Mouse (Mus musculus): ENCODE measurements around the gene Ctnnd2. TPM values are rescaled to one million over a fixed set of nuclear protein-coding genes. Genes with fewer than 3 reads are reported as not detected.

Ctnnd2 gene
- polyA plus RNA-seq, 1 experiment from 2014 or later, result 4.3 TPM

GRCm38 (mm10) chr15:30945863-30946262 lies 773.5 kb downstream of the Ctnnd2 start:
- WGBS, result 42% methylated on average over 1 of the region's 1 CpGs
- Histone ChIP-seq H3K27ac (ENCODE audit: low read length) (no peak overlapping the region), H3K36me3 (ENCODE audit: insufficient read depth, low read length) (no peaks in the 10 kb centered on the region), H3K9me3 (ENCODE audit: low read length) (no peaks in the 10 kb centered on the region), H3K9ac (replicated peaks; ENCODE audit: low read depth) (no peak overlapping the region), H3K4me3 (ENCODE audit: low read depth, low read length) (no peak overlapping the region), H3K4me2 (replicated peaks; ENCODE audit: low read depth, low read length) (no peak overlapping the region), H3K27me3 (replicated peaks; ENCODE audit: insufficient read depth, low read length) (no peaks in the 10 kb centered on the region), H3K4me1 (ENCODE audit: insufficient read depth, low read depth, low read length) (no peaks in the 10 kb centered on the region)
- no peak for DNase-seq (ENCODE audit: low spot score)
- TF ChIP-seq CTCF (IDR thresholded peaks at IDR 0.05), result no peak
- no peak for TF ChIP-seq EP300 (IDR thresholded peaks at IDR 0.05)
- ATAC-seq, result no peak

- Histone ChIP-seq H3K9me3 (ENCODE audit: low read length) (no peaks in the 10 kb centered on the region), H3K36me3 (ENCODE audit: insufficient read depth, low read length) (no peaks in the 10 kb centered on the region), H3K27me3 (replicated peaks; ENCODE audit: insufficient read depth, low read length) (no peaks in the 10 kb centered on the region), H3K9ac (replicated peaks; ENCODE audit: low read depth) (no peak overlapping the region), H3K27ac (ENCODE audit: low read length) (no peak overlapping the region), H3K4me1 (ENCODE audit: insufficient read depth, low read depth, low read length) (no peaks in the 10 kb centered on the region), H3K4me2 (replicated peaks; ENCODE audit: low read depth, low read length) (no peak overlapping the region), H3K4me3 (ENCODE audit: low read depth, low read length) (no peak overlapping the region)
- no peak for DNase-seq (ENCODE audit: low spot score)
- no peak for ATAC-seq
- WGBS, result 91% methylated on average over 4 of the region's 4 CpGs
- no peak for TF ChIP-seq CTCF (IDR thresholded peaks at IDR 0.05)
- TF ChIP-seq EP300 (IDR thresholded peaks at IDR 0.05), result no peak
Measured at GRCm38 (mm10) chr15:30958513-30958912, 786.1 kb downstream of the Ctnnd2 start.

GRCm38 (mm10) chr15:30962421-30963160 lies 790.2 kb downstream of the Ctnnd2 start:
- Histone ChIP-seq H3K27me3 (replicated peaks; ENCODE audit: insufficient read depth, low read length) (no peaks in the 10 kb centered on the region), H3K9ac (replicated peaks; ENCODE audit: low read depth) (no peak overlapping the region), H3K27ac (ENCODE audit: low read length) (no peak overlapping the region), H3K4me2 (replicated peaks; ENCODE audit: low read depth, low read length) (no peak overlapping the region), H3K36me3 (ENCODE audit: insufficient read depth, low read length) (no peaks in the 10 kb centered on the region), H3K4me3 (ENCODE audit: low read depth, low read length) (no peak overlapping the region), H3K4me1 (ENCODE audit: insufficient read depth, low read depth, low read length) (no peaks in the 10 kb centered on the region), H3K9me3 (ENCODE audit: low read length) (no peaks in the 10 kb centered on the region)
- no peak for DNase-seq (ENCODE audit: low spot score)
- no peak for ATAC-seq
- no peak for TF ChIP-seq CTCF (IDR thresholded peaks at IDR 0.05)
- TF ChIP-seq EP300 (IDR thresholded peaks at IDR 0.05), result no peak
- WGBS, result 60% methylated on average over 8 of the region's 8 CpGs

- H3K9ac ChIP-seq (replicated peaks; ENCODE audit: low read depth), result no peak overlapping the region
- H3K36me3 ChIP-seq (ENCODE audit: insufficient read depth, low read length), result no peaks in the 10 kb centered on the region
- DNase-seq (ENCODE audit: low spot score), result no peak
- H3K4me2 ChIP-seq (replicated peaks; ENCODE audit: low read depth, low read length), result no peak overlapping the region
- H3K27me3 ChIP-seq (replicated peaks; ENCODE audit: insufficient read depth, low read length), result no peaks in the 10 kb centered on the region
- no peaks in the 10 kb centered on the region for H3K9me3 ChIP-seq (ENCODE audit: low read length)
- no peak overlapping the region for H3K4me3 ChIP-seq (ENCODE audit: low read depth, low read length)
- H3K4me1 ChIP-seq (ENCODE audit: insufficient read depth, low read depth, low read length), result no peaks in the 10 kb centered on the region
- H3K27ac ChIP-seq (ENCODE audit: low read length), result no peak overlapping the region
- no peak for ATAC-seq
- WGBS, result 66% methylated on average over 7 of the region's 7 CpGs
- TF ChIP-seq EP300 (IDR thresholded peaks at IDR 0.05) (no peak), CTCF (IDR thresholded peaks at IDR 0.05) (no peak)
Measured at GRCm38 (mm10) chr15:30964046-30964445, 791.7 kb downstream of the Ctnnd2 start.

GRCm38 (mm10) chr15:30964865-30965679 lies 792.7 kb downstream of the Ctnnd2 start:
- ATAC-seq, result no peak
- Histone ChIP-seq H3K36me3 (ENCODE audit: insufficient read depth, low read length) (no peaks in the 10 kb centered on the region), H3K4me2 (replicated peaks; ENCODE audit: low read depth, low read length) (no peak overlapping the region), H3K9ac (replicated peaks; ENCODE audit: low read depth) (no peak overlapping the region), H3K4me3 (ENCODE audit: low read depth, low read length) (no peak overlapping the region), H3K27me3 (replicated peaks; ENCODE audit: insufficient read depth, low read length) (no peaks in the 10 kb centered on the region), H3K9me3 (ENCODE audit: low read length) (no peaks in the 10 kb centered on the region), H3K4me1 (ENCODE audit: insufficient read depth, low read depth, low read length) (no peaks in the 10 kb centered on the region), H3K27ac (ENCODE audit: low read length) (no peak overlapping the region)
- TF ChIP-seq EP300 (IDR thresholded peaks at IDR 0.05) (no peak), CTCF (IDR thresholded peaks at IDR 0.05) (no peak)
- no peak for DNase-seq (ENCODE audit: low spot score)
- 81% methylated on average over 4 of the region's 4 CpGs for WGBS

GRCm38 (mm10) chr15:30966826-30967225 lies 794.4 kb downstream of the Ctnnd2 start:
- Histone ChIP-seq H3K4me1 (ENCODE audit: insufficient read depth, low read depth, low read length) (no peaks in the 10 kb centered on the region), H3K27me3 (replicated peaks; ENCODE audit: insufficient read depth, low read length) (no peaks in the 10 kb centered on the region), H3K4me2 (replicated peaks; ENCODE audit: low read depth, low read length) (no peak overlapping the region), H3K36me3 (ENCODE audit: insufficient read depth, low read length) (no peaks in the 10 kb centered on the region), H3K9me3 (ENCODE audit: low read length) (no peaks in the 10 kb centered on the region), H3K27ac (ENCODE audit: low read length) (no peak overlapping the region), H3K9ac (replicated peaks; ENCODE audit: low read depth) (no peak overlapping the region), H3K4me3 (ENCODE audit: low read depth, low read length) (no peak overlapping the region)
- ATAC-seq (no peak), DNase-seq (ENCODE audit: low spot score) (no peak)
- TF ChIP-seq EP300 (IDR thresholded peaks at IDR 0.05) (no peak), CTCF (IDR thresholded peaks at IDR 0.05) (no peak)
- WGBS, result 93% methylated on average over 7 of the region's 7 CpGs

Measured in lung, postnatal 0 days (tissue).